8 mouse cellular contexts compared by ENCODE assay signal in genomic region chr7:115615697-115616237, GRCm38 (mm10).
DNase-seq lines count a peak whose midpoint lies in the region; ATAC-seq lines count a peak whose summit lies in the region.

No protein-coding gene starts in this region.

- no peak for ATAC-seq in neural tube, embryonic 11.5 days (ENCODE audit: insufficient read depth, low FRiP score, low TSS enrichment)
- peak; percentile 91 for ATAC-seq in granulocyte monocyte progenitor cell, adult 5-6 weeks (replicated peaks; ENCODE audit: poor library complexity, severe bottlenecking)
- ATAC-seq in limb, embryonic 12.5 days (ENCODE audit: insufficient number of reproducible peaks, insufficient read depth, low FRiP score, low TSS enrichment, low read depth) = peak; percentile 52
- ATAC-seq in midbrain, embryonic 16.5 days = no peak

- 0 out of 2 replicates have a peak overlapping the region, but pooled peaks have one; percentile 0 for H3K9ac ChIP-seq in neural tube, embryonic 11.5 days (ENCODE audit: low read length)
- no peak overlapping the region for H3K9ac ChIP-seq in limb, embryonic 12.5 days (replicated peaks)
- H3K9ac ChIP-seq in midbrain, embryonic 16.5 days (ENCODE audit: low read depth, low read length) = peak overlapping the region; percentile 42; the same call in 1 of the 2 replicates

- 31% methylated on average over 10 of the region's 10 CpGs for WGBS in neural tube, embryonic 11.5 days
- 39% methylated on average over 10 of the region's 10 CpGs for WGBS in limb, embryonic 12.5 days
- WGBS in midbrain, embryonic 16.5 days = 21% methylated on average over 10 of the region's 10 CpGs

- H3K27me3 ChIP-seq in neural tube, embryonic 11.5 days (ENCODE audit: control insufficient read depth, insufficient read depth, low read length) = no peaks in the 10 kb centered on the region
- H3K27me3 ChIP-seq in limb, embryonic 12.5 days = no peaks in the 10 kb centered on the region
- no peaks in the 10 kb centered on the region for H3K27me3 ChIP-seq in midbrain, embryonic 16.5 days (ENCODE audit: control insufficient read depth, insufficient read depth, low read depth, low read length)

- no peak overlapping the region for H3K4me2 ChIP-seq in neural tube, embryonic 11.5 days (ENCODE audit: low read depth)
- H3K4me2 ChIP-seq in limb, embryonic 12.5 days = peak overlapping the region; percentile 23
- H3K4me2 ChIP-seq in midbrain, embryonic 16.5 days (ENCODE audit: low read length) = peak overlapping the region; percentile 30

- H3K4me1 ChIP-seq in neural tube, embryonic 11.5 days (ENCODE audit: control insufficient read depth, insufficient read depth, low read length) = no peaks in the 10 kb centered on the region
- H3K4me1 ChIP-seq in limb, embryonic 12.5 days (replicated peaks) = peaks cover 16% of the 10 kb centered on the region
- peaks cover 3% of the 10 kb centered on the region; the same call in 1 of the 2 replicates for H3K4me1 ChIP-seq in midbrain, embryonic 16.5 days (ENCODE audit: control insufficient read depth, insufficient read depth, low read length)

- 0 out of 2 replicates have a peak overlapping the region, but pooled peaks have one; percentile 42 for H3K27ac ChIP-seq in neural tube, embryonic 11.5 days (ENCODE audit: low read depth, low read length)
- peak overlapping the region; percentile 78 for H3K27ac ChIP-seq in limb, embryonic 12.5 days
- H3K27ac ChIP-seq in midbrain, embryonic 16.5 days (ENCODE audit: low read length) = peak overlapping the region; percentile 53; the same call in 1 of the 2 replicates

- H3K9me3 ChIP-seq in neural tube, embryonic 11.5 days (ENCODE audit: control insufficient read depth, low read length) = no peaks in the 10 kb centered on the region
- H3K9me3 ChIP-seq in limb, embryonic 12.5 days = no peaks in the 10 kb centered on the region
- H3K9me3 ChIP-seq in midbrain, embryonic 16.5 days (replicated peaks; ENCODE audit: control insufficient read depth, low read length, poor library complexity, severe bottlenecking) = no peaks in the 10 kb centered on the region

- no peak for DNase-seq in neural tube, embryonic 11.5 days (ENCODE audit: low spot score)
- no peak for DNase-seq in neural tube, embryonic 10.5 days (ENCODE audit: extremely low spot score, low spot score)
- DNase-seq in frontal cortex, postnatal 36 days (ENCODE audit: low spot score in 2 of 2) = no peak
- no peak for DNase-seq in kidney, postnatal 25 days
- DNase-seq in layer of hippocampus, adult 9-10 months (ENCODE audit: low spot score) = no peak

- H3K36me3 ChIP-seq in neural tube, embryonic 11.5 days (ENCODE audit: control insufficient read depth, insufficient read depth, low read length) = no peaks in the 10 kb centered on the region
- no peaks in the 10 kb centered on the region for H3K36me3 ChIP-seq in limb, embryonic 12.5 days
- H3K36me3 ChIP-seq in midbrain, embryonic 16.5 days (ENCODE audit: control insufficient read depth, insufficient read depth, low read length) = no peaks in the 10 kb centered on the region

- H3K4me3 ChIP-seq in neural tube, embryonic 11.5 days (ENCODE audit: low read depth, low read length) = no peak overlapping the region
- no peak overlapping the region for H3K4me3 ChIP-seq in limb, embryonic 12.5 days (replicated peaks)
- no peak overlapping the region for H3K4me3 ChIP-seq in midbrain, embryonic 16.5 days (ENCODE audit: low read depth, low read length)

Comparison
In these comparisons a context has a peak if more than half of its experiments do, and no peak if none do; other contexts are left out.
1. ATAC-seq: peak in granulocyte monocyte progenitor cell, adult 5-6 weeks (single experiment) and limb, embryonic 12.5 days (single experiment); none in neural tube, embryonic 11.5 days (single experiment) and midbrain, embryonic 16.5 days (single experiment).
2. Peak in every context shown above with its lines, with median percentiles within 50 percentile points of each other: H3K27ac ChIP-seq.